Mouse (Mus musculus) lung, adult 2 months (tissue): ENCODE data around the gene Fbxl20.

Source experiments
- CTCF ChIP-seq: fragments of 200-500 bp; IDR thresholded peaks from 2 replicates; pipeline ENCODE4 v1.5.1; 2011; ENCODE audit warnings: mild to moderate bottlenecking, low read length, control low read depth; ENCODE audit not compliant: insufficient read depth
- POLR2A ChIP-seq: fragments of 200-500 bp; IDR thresholded peaks from 2 replicates; pipeline ENCODE4 v1.6.1; 2011; ENCODE audit warnings: low read depth, mild to moderate bottlenecking, control low read depth, low read length, borderline replicate concordance; ENCODE audit errors: extremely low read depth

GRCm38 (mm10) chr11:98088224-98088623, 62.0 kb downstream of the Fbxl20 start:
- TF ChIP-seq POLR2A (no peak), CTCF (no peak)
